Mouse (Mus musculus): Measurements from ENCODE around the gene Elovl6. TPM values are rescaled to one million over a fixed set of nuclear protein-coding genes. Genes with fewer than 3 reads are reported as not detected.
A peak's percentile ranks its signal among the peaks of the same experiment; 100 is the strongest.

The Elovl6 gene
- polyA plus RNA-seq, 1 experiment from 2014 or later: 35.5 TPM

DNA sequence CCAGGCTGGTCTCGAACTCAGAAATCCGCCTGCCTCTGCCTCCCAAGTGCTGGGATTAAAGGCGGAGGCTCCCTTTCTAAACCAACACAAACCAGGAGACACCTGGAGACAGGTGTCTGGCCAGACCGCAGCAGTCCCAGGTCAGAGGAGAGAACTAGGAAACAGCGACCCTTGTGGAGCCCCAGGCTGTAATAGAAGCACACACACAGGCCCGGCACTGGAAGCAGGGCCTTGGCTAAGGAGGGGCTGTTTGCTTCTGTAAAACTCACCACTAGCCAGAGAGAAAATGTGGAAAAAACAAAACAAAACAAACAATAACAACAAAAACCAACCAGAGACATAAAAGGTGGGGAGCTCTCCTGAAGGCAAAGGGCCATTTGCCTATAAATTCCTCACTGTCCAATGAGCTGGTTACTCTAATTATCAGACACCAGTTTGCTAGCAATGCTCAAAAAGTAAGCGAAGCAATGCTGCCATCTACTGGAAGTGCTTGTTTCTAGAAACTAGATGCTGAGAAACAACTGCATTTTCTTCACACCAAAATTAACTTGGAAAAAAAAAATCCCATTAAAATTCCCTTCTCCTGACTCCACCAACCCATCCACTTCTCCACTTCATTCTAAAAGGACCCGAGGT is 154.7 kb downstream of the Elovl6 start:
- ATAC-seq (ENCODE audit: low FRiP score, low read depth): peak; percentile 58; the same call in 1 of the 2 replicates
- no peaks in the 10 kb centered on the region for H3K9me3 ChIP-seq
- 57% methylated on average over 8 of the region's 8 CpGs for WGBS
- no peaks in the 10 kb centered on the region for H3K27me3 ChIP-seq
- no peak overlapping the region for H3K4me3 ChIP-seq
- H3K4me2 ChIP-seq (replicated peaks): no peak overlapping the region
- H3K9ac ChIP-seq (replicated peaks): no peak overlapping the region
- no peaks in the 10 kb centered on the region for H3K36me3 ChIP-seq
- no peaks in the 10 kb centered on the region for H3K4me1 ChIP-seq
- no peak overlapping the region for H3K27ac ChIP-seq (replicated peaks)

DNA sequence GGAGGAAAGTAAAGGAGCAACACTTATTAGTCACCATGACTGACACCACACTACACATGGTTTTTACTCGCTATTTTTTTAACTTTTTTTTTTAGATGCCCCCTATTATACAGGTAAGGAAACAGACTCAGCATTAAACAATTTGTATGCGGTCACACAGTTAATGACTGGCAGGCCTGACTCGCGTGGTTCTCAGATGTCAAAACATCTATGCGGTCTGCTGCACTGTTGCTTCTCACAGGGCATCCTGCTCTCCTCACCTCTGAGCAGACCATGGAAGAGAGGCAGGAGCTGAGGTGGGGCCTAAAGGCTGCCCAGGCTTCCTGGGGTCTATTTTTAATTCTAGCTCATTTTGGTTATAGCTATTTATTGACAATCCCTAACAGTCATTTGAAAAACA is 155.3 kb downstream of the Elovl6 start:
- WGBS: 71% methylated on average over 5 of the region's 5 CpGs
- no peak overlapping the region for H3K27ac ChIP-seq (replicated peaks)
- H3K4me1 ChIP-seq: no peaks in the 10 kb centered on the region
- no peak for ATAC-seq (ENCODE audit: low FRiP score, low read depth)
- no peaks in the 10 kb centered on the region for H3K9me3 ChIP-seq
- no peak overlapping the region for H3K4me3 ChIP-seq
- H3K36me3 ChIP-seq: no peaks in the 10 kb centered on the region
- no peak overlapping the region for H3K9ac ChIP-seq (replicated peaks)
- H3K27me3 ChIP-seq: no peaks in the 10 kb centered on the region
- no peak overlapping the region for H3K4me2 ChIP-seq (replicated peaks)

Small RNA genes within 50 kb of the gene (microRNA-seq; reads per million reads assigned to microRNA genes)
- gene Gm24515: not detected

Other genes with a start within 250 kb of the Elovl6 start
- gene Enpep, start 199.6 kb upstream of the Elovl6 start, polyA plus RNA-seq (2016; fragmentation: Nextera tagmentation; extraction: Ambion mirVana): 1.1 TPM in 2 replicates
- 1.9 and 2.1 TPM in 2 replicates for gene Egf, start 223.0 kb downstream of the Elovl6 start, polyA plus RNA-seq (2016; fragmentation: Nextera tagmentation; extraction: Ambion mirVana)